Mouse (Mus musculus): ENCODE data around the gene Met. TPM values are rescaled to one million over a fixed set of nuclear protein-coding genes. Genes with fewer than 3 reads are reported as not detected.

Met gene
- polyA plus RNA-seq, 1 experiment from 2014 or later = 1.9 TPM

GRCm38 (mm10) chr6:17595712-17596462, 132.3 kb downstream of the Met start:
- Histone ChIP-seq H3K4me1 (replicated peaks; ENCODE audit: control insufficient read depth, insufficient read depth, low read length) (no peaks in the 10 kb centered on the region), H3K36me3 (ENCODE audit: control insufficient read depth, insufficient read depth, low read length) (no peaks in the 10 kb centered on the region), H3K4me2 (replicated peaks; ENCODE audit: low read depth, low read length) (no peak overlapping the region), H3K9me3 (ENCODE audit: control insufficient read depth, low read length) (no peaks in the 10 kb centered on the region; the same call in 1 of the 2 replicates), H3K27me3 (ENCODE audit: control insufficient read depth, insufficient read depth, low read length) (no peaks in the 10 kb centered on the region), H3K4me3 (ENCODE audit: low read depth, low read length) (no peak overlapping the region), H3K9ac (ENCODE audit: low read depth, low read length) (no peak overlapping the region), H3K27ac (ENCODE audit: low read depth, low read length) (no peak overlapping the region)
- ATAC-seq (ENCODE audit: low FRiP score) (no peak), DNase-seq (ENCODE audit: low spot score) (no peak)
- 89% methylated on average over 11 of the region's 11 CpGs for WGBS

- Histone ChIP-seq H3K4me3 (ENCODE audit: low read depth, low read length) (no peak overlapping the region), H3K36me3 (ENCODE audit: control insufficient read depth, insufficient read depth, low read length) (no peaks in the 10 kb centered on the region), H3K9ac (ENCODE audit: low read depth, low read length) (no peak overlapping the region), H3K4me1 (replicated peaks; ENCODE audit: control insufficient read depth, insufficient read depth, low read length) (no peaks in the 10 kb centered on the region), H3K9me3 (ENCODE audit: control insufficient read depth, low read length) (no peaks in the 10 kb centered on the region), H3K27ac (ENCODE audit: low read depth, low read length) (no peak overlapping the region), H3K27me3 (ENCODE audit: control insufficient read depth, insufficient read depth, low read length) (no peaks in the 10 kb centered on the region), H3K4me2 (replicated peaks; ENCODE audit: low read depth, low read length) (no peak overlapping the region)
- no peak for DNase-seq (ENCODE audit: low spot score)
- ATAC-seq (ENCODE audit: low FRiP score) = no peak
- WGBS = 90% methylated on average over 5 of the region's 5 CpGs
Observed at GRCm38 (mm10) chr6:17599373-17599772, 135.8 kb downstream of the Met start.

- H3K4me2 ChIP-seq (replicated peaks; ENCODE audit: low read depth, low read length) = no peak overlapping the region
- ATAC-seq (ENCODE audit: low FRiP score) (no peak), DNase-seq (ENCODE audit: low spot score) (no peak)
- no peak overlapping the region for H3K9ac ChIP-seq (ENCODE audit: low read depth, low read length)
- H3K9me3 ChIP-seq (ENCODE audit: control insufficient read depth, low read length) = no peaks in the 10 kb centered on the region
- H3K4me1 ChIP-seq (replicated peaks; ENCODE audit: control insufficient read depth, insufficient read depth, low read length) = no peaks in the 10 kb centered on the region
- no peak overlapping the region for H3K27ac ChIP-seq (ENCODE audit: low read depth, low read length)
- H3K27me3 ChIP-seq (ENCODE audit: control insufficient read depth, insufficient read depth, low read length) = no peaks in the 10 kb centered on the region
- no peaks in the 10 kb centered on the region for H3K36me3 ChIP-seq (ENCODE audit: control insufficient read depth, insufficient read depth, low read length)
- no peak overlapping the region for H3K4me3 ChIP-seq (ENCODE audit: low read depth, low read length)
- WGBS = 77% methylated on average over 2 of the region's 2 CpGs
Observed at GRCm38 (mm10) chr6:17601526-17601925, 137.9 kb downstream of the Met start.

GRCm38 (mm10) chr6:17606915-17607314, 143.3 kb downstream of the Met start:
- Histone ChIP-seq H3K4me2 (replicated peaks; ENCODE audit: low read depth, low read length) (no peak overlapping the region), H3K27me3 (ENCODE audit: control insufficient read depth, insufficient read depth, low read length) (no peaks in the 10 kb centered on the region), H3K4me3 (ENCODE audit: low read depth, low read length) (no peak overlapping the region), H3K4me1 (replicated peaks; ENCODE audit: control insufficient read depth, insufficient read depth, low read length) (no peaks in the 10 kb centered on the region), H3K9ac (ENCODE audit: low read depth, low read length) (no peak overlapping the region), H3K36me3 (ENCODE audit: control insufficient read depth, insufficient read depth, low read length) (no peaks in the 10 kb centered on the region), H3K9me3 (ENCODE audit: control insufficient read depth, low read length) (no peaks in the 10 kb centered on the region), H3K27ac (ENCODE audit: low read depth, low read length) (no peak overlapping the region)
- WGBS = 86% methylated on average over 1 of the region's 1 CpGs
- DNase-seq (ENCODE audit: low spot score) = no peak
- ATAC-seq (ENCODE audit: low FRiP score) = no peak

- no peaks in the 10 kb centered on the region for H3K27me3 ChIP-seq (ENCODE audit: control insufficient read depth, insufficient read depth, low read length)
- H3K4me3 ChIP-seq (ENCODE audit: low read depth, low read length) = no peak overlapping the region
- no peak for DNase-seq (ENCODE audit: low spot score)
- no peak for ATAC-seq (ENCODE audit: low FRiP score)
- no peaks in the 10 kb centered on the region for H3K4me1 ChIP-seq (replicated peaks; ENCODE audit: control insufficient read depth, insufficient read depth, low read length)
- no peaks in the 10 kb centered on the region for H3K9me3 ChIP-seq (ENCODE audit: control insufficient read depth, low read length)
- no peak overlapping the region for H3K27ac ChIP-seq (ENCODE audit: low read depth, low read length)
- no peak overlapping the region for H3K4me2 ChIP-seq (replicated peaks; ENCODE audit: low read depth, low read length)
- H3K9ac ChIP-seq (ENCODE audit: low read depth, low read length) = no peak overlapping the region
- WGBS = 92% methylated on average over 11 of the region's 11 CpGs
- H3K36me3 ChIP-seq (ENCODE audit: control insufficient read depth, insufficient read depth, low read length) = no peaks in the 10 kb centered on the region
Observed at GRCm38 (mm10) chr6:17611352-17612010, 147.9 kb downstream of the Met start.

- H3K4me1 ChIP-seq (replicated peaks; ENCODE audit: control insufficient read depth, insufficient read depth, low read length) = no peaks in the 10 kb centered on the region
- no peaks in the 10 kb centered on the region for H3K27me3 ChIP-seq (ENCODE audit: control insufficient read depth, insufficient read depth, low read length)
- H3K36me3 ChIP-seq (ENCODE audit: control insufficient read depth, insufficient read depth, low read length) = no peaks in the 10 kb centered on the region
- H3K4me2 ChIP-seq (replicated peaks; ENCODE audit: low read depth, low read length) = no peak overlapping the region
- no peak for ATAC-seq (ENCODE audit: low FRiP score)
- H3K27ac ChIP-seq (ENCODE audit: low read depth, low read length) = no peak overlapping the region
- DNase-seq (ENCODE audit: low spot score) = no peak
- H3K4me3 ChIP-seq (ENCODE audit: low read depth, low read length) = no peak overlapping the region
- WGBS = 93% methylated on average over 4 of the region's 4 CpGs
- no peaks in the 10 kb centered on the region for H3K9me3 ChIP-seq (ENCODE audit: control insufficient read depth, low read length)
- no peak overlapping the region for H3K9ac ChIP-seq (ENCODE audit: low read depth, low read length)
Observed at GRCm38 (mm10) chr6:17612652-17613051, 149.1 kb downstream of the Met start.

GRCm38 (mm10) chr6:17620823-17621222, 157.2 kb downstream of the Met start:
- 84% methylated on average over 4 of the region's 4 CpGs for WGBS
- Histone ChIP-seq H3K4me3 (ENCODE audit: low read depth, low read length) (no peak overlapping the region), H3K27ac (ENCODE audit: low read depth, low read length) (no peak overlapping the region), H3K4me2 (replicated peaks; ENCODE audit: low read depth, low read length) (no peak overlapping the region), H3K4me1 (replicated peaks; ENCODE audit: control insufficient read depth, insufficient read depth, low read length) (no peaks in the 10 kb centered on the region), H3K9ac (ENCODE audit: low read depth, low read length) (no peak overlapping the region), H3K9me3 (ENCODE audit: control insufficient read depth, low read length) (no peaks in the 10 kb centered on the region), H3K27me3 (ENCODE audit: control insufficient read depth, insufficient read depth, low read length) (no peaks in the 10 kb centered on the region), H3K36me3 (ENCODE audit: control insufficient read depth, insufficient read depth, low read length) (no peaks in the 10 kb centered on the region)
- no peak for DNase-seq (ENCODE audit: low spot score)
- ATAC-seq (ENCODE audit: low FRiP score) = no peak

GRCm38 (mm10) chr6:17621436-17621835, 157.8 kb downstream of the Met start:
- no peak for ATAC-seq (ENCODE audit: low FRiP score)
- H3K9me3 ChIP-seq (ENCODE audit: control insufficient read depth, low read length) = no peaks in the 10 kb centered on the region
- no peak overlapping the region for H3K4me2 ChIP-seq (replicated peaks; ENCODE audit: low read depth, low read length)
- H3K27ac ChIP-seq (ENCODE audit: low read depth, low read length) = no peak overlapping the region
- no peak for DNase-seq (ENCODE audit: low spot score)
- H3K9ac ChIP-seq (ENCODE audit: low read depth, low read length) = no peak overlapping the region
- no peaks in the 10 kb centered on the region for H3K4me1 ChIP-seq (replicated peaks; ENCODE audit: control insufficient read depth, insufficient read depth, low read length)
- no peaks in the 10 kb centered on the region for H3K27me3 ChIP-seq (ENCODE audit: control insufficient read depth, insufficient read depth, low read length)
- 73% methylated on average over 3 of the region's 3 CpGs for WGBS
- no peak overlapping the region for H3K4me3 ChIP-seq (ENCODE audit: low read depth, low read length)
- no peaks in the 10 kb centered on the region for H3K36me3 ChIP-seq (ENCODE audit: control insufficient read depth, insufficient read depth, low read length)
